Mouse (Mus musculus) mature B cell (primary cell): ENCODE measurements around the gene Gdpgp1.

Source experiments
- in situ Hi-C: fragments of 300-500 bp; cut with MboI; formaldehyde crosslinking; loops from 2 replicates; pipeline ENCODE4 v1.14.3; 2019

Gene Gdpgp1

DNA sequence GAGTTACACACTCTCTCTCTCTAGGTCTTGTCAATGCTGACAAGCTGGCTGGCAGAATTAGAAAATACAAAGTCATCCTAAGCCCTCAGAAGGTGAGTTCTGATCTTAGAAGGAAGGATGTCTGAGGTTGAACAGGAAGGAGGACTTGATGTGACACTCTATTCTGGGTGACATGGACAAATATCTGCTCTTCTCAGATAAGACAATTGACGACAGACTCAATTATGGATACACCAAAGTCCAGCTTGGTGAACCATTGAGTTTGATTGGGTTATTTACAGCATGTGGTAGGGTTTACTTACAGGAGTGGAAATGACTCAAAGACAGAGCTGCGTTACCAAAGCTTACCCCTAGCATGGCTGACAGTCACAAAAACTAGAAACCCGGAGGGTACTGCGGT lies 43.7 kb downstream of the Gdpgp1 start:
- in situ Hi-C loops, result no loop called here

DNA sequence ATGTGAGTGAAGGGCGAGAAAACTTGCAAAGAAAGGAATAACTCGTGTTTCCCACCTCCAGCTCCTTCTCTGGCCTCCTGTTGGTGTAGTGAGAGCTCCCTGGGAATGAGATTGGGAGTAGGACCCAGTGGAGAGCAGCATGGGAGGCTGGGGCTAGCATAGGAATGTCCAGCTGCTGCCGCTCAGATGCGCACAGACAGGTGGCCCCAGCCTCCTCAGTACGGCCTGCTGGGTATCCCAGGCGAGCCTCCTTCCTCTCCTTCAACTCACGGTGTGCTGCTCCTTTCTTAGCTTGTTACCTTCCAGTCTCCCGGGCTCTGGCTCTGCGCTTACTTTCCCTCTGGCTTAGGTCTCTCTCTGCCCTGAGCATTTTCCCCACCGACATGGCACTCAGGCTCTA lies 47.4 kb downstream of the Gdpgp1 start:
- in situ Hi-C loops, result no loop called here

DNA sequence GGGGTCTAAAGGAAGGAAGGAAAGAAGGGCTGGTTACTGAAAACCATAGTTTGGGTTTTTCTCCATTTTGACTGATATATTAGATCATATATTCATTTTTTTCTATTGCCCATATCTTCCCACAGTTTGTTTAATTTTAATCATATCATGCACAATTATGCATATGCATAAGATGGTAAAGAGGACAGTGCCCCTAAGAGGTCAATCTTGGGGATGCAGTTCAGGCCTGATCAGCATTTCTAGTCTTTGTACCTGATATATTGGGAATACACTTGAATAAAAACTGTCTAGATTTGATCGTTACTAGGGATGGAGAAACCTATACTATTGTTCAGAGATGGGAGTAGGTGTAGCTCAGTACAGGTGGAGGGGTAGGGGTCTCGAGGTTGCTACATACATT lies 48.3 kb downstream of the Gdpgp1 start:
- in situ Hi-C loops, result no loop called here

DNA sequence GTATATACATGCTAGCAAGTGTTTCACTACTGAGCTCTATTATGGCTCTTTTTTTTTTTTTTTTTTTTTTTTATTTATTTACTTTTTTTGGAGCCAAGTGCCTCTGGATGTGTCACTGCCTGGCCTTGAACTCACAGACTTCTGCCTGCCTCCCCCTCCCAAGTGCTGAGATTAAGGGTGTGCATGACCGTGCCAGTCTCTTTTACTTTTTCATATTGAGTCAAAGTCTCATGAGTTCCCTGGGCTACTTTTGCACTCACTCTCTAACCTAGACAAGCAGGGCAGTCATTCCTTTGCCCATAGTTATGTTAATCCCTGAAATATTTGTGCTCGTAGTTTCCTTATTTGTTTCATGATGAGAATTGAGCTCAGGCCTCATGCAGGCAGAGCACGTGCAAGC lies 49.0 kb downstream of the Gdpgp1 start:
- in situ Hi-C loops, result no loop called here

DNA sequence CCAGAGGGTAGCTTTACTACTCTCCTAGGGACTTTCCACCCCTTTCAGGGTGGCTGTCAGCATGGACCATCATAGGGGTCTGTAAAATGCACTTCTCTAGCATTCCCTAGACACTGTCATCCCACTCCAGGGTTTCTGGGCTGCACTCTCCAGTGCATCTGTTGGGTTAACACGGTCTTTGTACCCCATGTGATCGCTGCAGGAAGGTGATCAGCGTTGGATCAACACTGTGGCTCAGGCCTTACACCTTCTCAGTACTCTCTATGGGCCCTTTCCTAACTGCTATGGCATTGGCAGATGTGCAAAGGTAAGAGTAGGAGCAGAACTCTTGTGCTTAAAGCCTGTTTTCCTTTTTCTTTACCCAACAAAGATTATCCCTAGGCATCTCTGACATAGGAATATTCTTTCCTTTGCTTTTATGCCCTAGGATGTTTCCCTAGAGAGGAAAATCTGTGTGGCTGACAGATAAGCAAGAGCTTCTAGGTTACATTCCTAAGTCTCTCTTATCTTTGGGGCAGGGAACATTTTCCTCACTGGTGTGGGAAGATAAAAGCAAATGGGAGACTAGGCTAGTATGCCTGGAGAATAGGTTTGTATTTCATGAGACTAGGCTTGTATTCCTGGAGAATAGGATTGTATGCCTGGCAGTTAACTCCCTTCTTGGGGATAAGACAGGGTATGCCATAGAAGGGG lies 50.7 kb downstream of the Gdpgp1 start:
- in situ Hi-C loops, result no loop called here

DNA sequence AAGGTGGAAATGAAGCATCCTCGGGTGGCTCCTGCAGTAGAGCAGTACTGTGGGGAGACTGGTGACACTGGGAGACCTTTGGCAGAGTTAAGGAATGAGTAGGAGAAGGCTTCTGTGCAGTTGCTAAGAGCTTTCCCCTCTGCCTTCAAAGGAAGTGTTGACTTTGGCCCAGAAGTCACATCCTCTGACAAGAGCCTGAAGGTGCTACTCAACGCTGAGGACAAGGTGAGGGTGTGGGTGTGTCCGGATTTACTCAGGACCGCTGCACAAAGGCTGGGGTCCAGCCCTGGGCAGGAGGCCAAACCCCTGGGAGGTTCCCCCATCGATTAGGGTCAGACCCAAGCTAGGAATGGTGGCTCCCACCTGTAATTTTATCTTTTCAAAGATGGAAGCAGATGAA lies 51.7 kb downstream of the Gdpgp1 start:
- in situ Hi-C loops, result no loop called here

DNA sequence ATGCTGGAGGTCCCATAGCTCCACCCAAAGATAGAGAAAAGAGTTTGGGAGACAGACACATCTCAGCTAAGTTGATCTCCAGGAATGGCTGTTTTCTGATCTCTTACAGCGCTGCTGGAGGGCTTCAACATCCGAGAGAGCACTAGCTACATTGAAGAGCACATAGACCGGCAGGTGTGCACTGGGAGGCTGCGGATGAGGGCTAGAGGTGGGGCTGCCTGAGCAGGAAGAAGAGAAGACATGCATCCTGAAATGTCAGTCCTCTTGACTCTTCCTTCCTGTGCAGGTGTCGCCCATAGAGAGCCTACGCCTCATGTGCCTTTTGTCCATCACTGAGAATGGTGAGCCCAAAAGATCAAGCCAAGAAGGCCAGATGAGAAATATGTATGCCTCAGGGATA lies 53.1 kb downstream of the Gdpgp1 start:
- in situ Hi-C loops, result no loop called here

DNA sequence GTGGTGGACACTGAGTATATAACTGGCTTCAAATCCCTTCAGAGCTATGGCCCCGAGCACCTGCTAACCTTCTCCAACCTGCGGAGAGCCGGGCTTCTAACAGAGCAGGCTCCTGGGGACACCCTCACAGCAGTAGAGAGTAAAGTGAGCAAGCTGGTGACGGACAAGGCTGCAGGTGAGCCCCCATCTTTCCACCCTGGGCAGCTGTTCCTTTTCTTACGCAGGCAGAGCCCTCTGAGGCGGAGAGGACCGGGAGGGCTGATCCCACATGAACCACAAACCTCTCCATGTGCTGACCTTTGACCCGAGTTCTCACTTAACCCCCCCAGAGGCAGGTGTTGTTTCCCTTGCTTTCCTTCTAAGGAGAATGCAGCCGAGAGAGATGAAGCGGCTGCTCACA lies 55.1 kb downstream of the Gdpgp1 start:
- in situ Hi-C loops, result no loop called here
